Mouse (Mus musculus) stomach, adult 2 months (tissue): Measurements from ENCODE around the gene Nyx. TPM values are rescaled to one million over a fixed set of nuclear protein-coding genes. Genes with fewer than 3 reads are reported as not detected.

ENCODE experiments used
- polyA plus RNA-seq: library from polyadenylated mRNA; depleted of rRNA; stranded (reverse); fragments of >200 nt; gene quantifications from 2 replicates; pipeline ENCODE4 v1.2.3, GENCODE M21; 2012; rRNA removed

The Nyx gene
- polyA plus RNA-seq: 0.06 and 0.25 TPM in 2 replicates

DNA sequence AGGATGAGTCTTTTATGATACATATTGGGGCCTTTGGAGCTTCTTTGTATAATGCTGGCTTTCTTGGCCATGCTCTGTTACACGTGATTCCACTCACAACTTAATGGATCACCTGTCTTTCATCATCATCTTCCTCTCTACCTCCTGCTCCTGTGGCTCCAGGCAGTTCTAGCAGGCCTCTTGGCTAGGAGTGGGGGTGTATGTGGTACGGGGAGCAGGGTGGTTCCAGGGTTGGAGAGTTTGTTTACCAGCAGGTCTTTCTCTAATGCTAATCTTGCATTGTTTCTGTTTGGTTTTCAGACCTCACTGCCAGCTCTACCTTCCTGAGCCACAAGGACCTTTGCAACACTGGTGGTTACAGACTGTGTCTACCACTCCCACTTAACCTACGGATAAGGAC, at the start of gene Nyx:
Gene Nyx (plus strand): TSS at position 301 of the 400 bp plus-strand sequence.

Other genes with a start within 250 kb of the Nyx start
- 2.9 TPM in 2 replicates for gene Ddx3x, start 185.1 kb upstream of the Nyx start, polyA plus RNA-seq
- 0.03 TPM in 2 replicates for gene Gpr34, start 166.0 kb downstream of the Nyx start, polyA plus RNA-seq
- gene Gpr82, start 195.3 kb downstream of the Nyx start, polyA plus RNA-seq: not detected in 2 replicates